Mouse (Mus musculus) intestine, postnatal 0 days (tissue): ENCODE measurements around the gene Lcorl. TPM values are rescaled to one million over a fixed set of nuclear protein-coding genes. Genes with fewer than 3 reads are reported as not detected.
"Not testable (repeated sequence)": the region's sequence is repeated elsewhere in the genome, so short reads cannot be mapped to it uniquely, and the experiment has no call there.

Experiments
- ATAC-seq: fragments of 200-750 bp; cut with Nextera tagmentation; 2 replicates; pipeline ENCODE4 v1.8.0; 2017; ENCODE audit warnings: mild to moderate bottlenecking, moderate TSS enrichment, moderate library complexity
- H3K27ac ChIP-seq: fragments of 300-500 bp; sonication (generic); 2 replicates; pipeline ENCODE4 v1.5.1; 2014; ENCODE audit warnings: mild to moderate bottlenecking, low read depth, low read length, moderate library complexity
- H3K27me3 ChIP-seq: fragments of 300-500 bp; sonication (generic); replicated peaks from 2 replicates; pipeline ENCODE4 v1.6.1; 2014; ENCODE audit warnings: low read length, mixed read lengths; ENCODE audit not compliant: control insufficient read depth, insufficient read depth
- H3K36me3 ChIP-seq: fragments of 300-500 bp; sonication (generic); 2 replicates; pipeline ENCODE4 v1.6.1; 2014; ENCODE audit warnings: mild to moderate bottlenecking, moderate library complexity; ENCODE audit not compliant: control insufficient read depth, insufficient read depth
- H3K4me1 ChIP-seq: fragments of 300-500 bp; sonication (generic); replicated peaks from 2 replicates; pipeline ENCODE4 v1.6.1; 2014; ENCODE audit warnings: antibody characterized with exemption, low read length, mixed read lengths; ENCODE audit not compliant: control insufficient read depth, insufficient read depth
- H3K4me2 ChIP-seq: fragments of 300-500 bp; sonication (generic); replicated peaks from 2 replicates; pipeline ENCODE4 v1.6.1; 2014; ENCODE audit warnings: low read depth, mild to moderate bottlenecking, moderate library complexity
- H3K4me3 ChIP-seq: fragments of 300-500 bp; sonication (generic); 2 replicates; pipeline ENCODE4 v1.5.1; 2014; ENCODE audit warnings: low read depth, low read length
- H3K9ac ChIP-seq: fragments of 300-500 bp; sonication (generic); 2 replicates; pipeline ENCODE4 v1.6.1; 2014; ENCODE audit warnings: mild to moderate bottlenecking, low read depth, low read length
- H3K9me3 ChIP-seq: fragments of 300-500 bp; sonication (generic); 2 replicates; pipeline ENCODE4 v1.6.1; 2016; ENCODE audit warnings: mixed run types; ENCODE audit not compliant: control insufficient read depth
- CTCF ChIP-seq: sonication (generic); IDR thresholded peaks from 2 replicates; pipeline ENCODE4 v1.5.1; 2016; ENCODE audit warnings: low read depth, mild to moderate bottlenecking, control low read depth, antibody characterized with exemption, moderate library complexity
- WGBS: fragments of 180-500 bp; shearing (Covaris S2); extraction: QIAGEN DNeasy Blood & Tissue Kit; methylation state at CpG from one replicate; pipeline ENCODE4 v1.1.7; 2014; 5-methylcytosine and 5-hydroxymethylcytosine counted together
- polyA plus RNA-seq: library from polyadenylated mRNA; unstranded; fragments of >200 nt; fragmentation: Nextera tagmentation; extraction: Ambion mirVana; gene quantifications from 2 replicates; pipeline ENCODE4 v1.2.1, GENCODE M21; 2015

Lcorl gene
- polyA plus RNA-seq, 1 experiment from 2014 or later: 23.4 TPM

DNA sequence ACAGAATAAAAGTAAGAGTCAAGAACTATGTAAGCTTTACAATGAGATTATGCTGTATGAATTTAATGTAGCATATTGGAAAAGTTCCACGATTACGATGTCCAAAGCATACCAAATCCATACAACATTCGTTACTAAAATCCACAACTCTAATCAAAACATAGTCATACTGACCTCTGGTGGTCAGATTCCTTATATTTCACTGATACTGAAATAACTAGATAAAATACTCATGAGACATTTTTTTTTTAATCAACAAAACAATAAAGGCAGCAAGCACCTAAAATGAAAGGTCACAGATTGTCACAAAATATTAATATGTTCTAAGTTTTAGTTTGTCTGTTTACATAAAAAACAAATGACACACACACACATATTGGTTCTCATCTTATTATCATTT lies 189.1 kb downstream of the Lcorl start:
- Histone ChIP-seq H3K4me2 (peak overlapping the region; percentile 95), H3K9ac (no peak overlapping the region), H3K9me3 (no peaks in the 10 kb centered on the region), H3K4me3 (peak overlapping the region; percentile 89; the same call in 1 of the 2 replicates), H3K27me3 (no peaks in the 10 kb centered on the region), H3K36me3 (no peaks in the 10 kb centered on the region), H3K27ac (no peak overlapping the region), H3K4me1 (no peaks in the 10 kb centered on the region)
- ATAC-seq: no peak
- TF ChIP-seq CTCF: peak; percentile 71
- WGBS: 11% methylated on average over 3 of the region's 3 CpGs

DNA sequence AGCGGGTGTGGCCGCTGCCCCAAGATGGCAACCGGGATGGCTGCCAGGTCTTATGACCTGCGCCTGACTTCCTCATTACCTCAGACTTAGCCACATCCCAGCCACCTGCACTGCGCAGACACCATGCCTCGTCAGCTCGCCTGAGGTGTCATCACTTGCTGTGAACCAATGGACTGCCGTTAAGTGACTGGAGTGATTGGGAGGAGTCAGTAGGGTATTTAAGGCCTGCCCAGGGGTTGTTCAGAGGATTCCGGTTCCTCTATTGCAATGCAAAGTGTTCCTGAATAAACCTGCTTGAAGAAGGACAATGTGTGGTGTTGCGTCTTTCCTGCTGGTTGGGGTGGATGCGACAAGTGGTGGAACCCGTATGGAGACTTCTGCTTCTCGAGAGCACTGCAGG lies 199.0 kb downstream of the Lcorl start:
- H3K36me3 ChIP-seq, H3K9ac ChIP-seq, H3K4me1 ChIP-seq, H3K4me3 ChIP-seq, H3K27me3 ChIP-seq, H3K4me2 ChIP-seq, H3K9me3 ChIP-seq, H3K27ac ChIP-seq, ATAC-seq: not testable (repeated sequence)
- WGBS: 95% methylated on average over 13 of the region's 13 CpGs

DNA sequence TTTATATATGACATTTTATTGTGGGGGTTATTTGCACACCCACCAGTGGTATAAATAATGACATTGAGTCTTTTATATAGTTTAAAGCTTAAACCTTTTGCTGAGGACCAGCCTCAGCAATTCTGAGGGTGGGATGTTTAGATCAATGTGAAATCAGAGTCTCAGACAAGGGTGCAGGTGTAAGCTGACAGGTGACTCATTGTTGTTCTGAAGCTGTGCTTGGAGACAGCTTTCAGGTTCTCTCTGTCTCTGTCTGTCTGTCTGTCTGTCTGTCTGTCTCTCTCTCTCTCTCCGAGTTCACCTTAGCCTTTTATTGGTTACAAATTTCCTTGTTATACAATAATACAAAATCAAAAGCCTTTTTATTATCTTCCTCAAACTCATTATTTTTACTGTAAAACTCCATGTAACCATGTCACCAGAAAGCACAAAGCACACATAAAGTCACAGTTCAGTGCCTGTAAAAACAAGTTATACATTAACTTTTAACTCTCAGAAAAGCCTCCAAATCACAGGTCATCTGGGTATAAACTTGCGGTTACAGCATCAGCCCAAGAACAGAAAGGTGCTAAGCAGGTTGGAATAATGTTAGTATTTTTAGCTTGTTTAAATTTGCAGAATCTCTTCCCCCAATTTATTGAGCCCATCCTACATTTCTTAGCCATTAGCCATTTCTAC lies 206.2 kb downstream of the Lcorl start:
- no peaks in the 10 kb centered on the region for H3K27me3 ChIP-seq
- H3K27ac ChIP-seq: no peak overlapping the region
- H3K9ac ChIP-seq: no peak overlapping the region
- H3K36me3 ChIP-seq: no peaks in the 10 kb centered on the region
- H3K9me3 ChIP-seq: no peaks in the 10 kb centered on the region
- no peak overlapping the region for H3K4me3 ChIP-seq
- peak overlapping the region; percentile 28 for H3K4me2 ChIP-seq
- no peaks in the 10 kb centered on the region for H3K4me1 ChIP-seq
- WGBS: 37% methylated on average over 2 of the region's 2 CpGs
- TF ChIP-seq CTCF: no peak
- ATAC-seq: peak; percentile 88

Other genes starting within 250 kb of the Lcorl start
- gene Fam184b, start 218.0 kb downstream of the Lcorl start, polyA plus RNA-seq: 1.4 and 1.5 TPM in 2 replicates
- gene Ncapg, start 187.7 kb downstream of the Lcorl start, polyA plus RNA-seq: 9.3 and 10.4 TPM in 2 replicates